Mouse (Mus musculus): ENCODE measurements around the gene Mettl6. TPM values are rescaled to one million over a fixed set of nuclear protein-coding genes. Genes with fewer than 3 reads are reported as not detected.
"Not testable (repeated sequence)": the region's sequence is repeated elsewhere in the genome, so short reads cannot be mapped to it uniquely, and the experiment has no call there.

Gene Mettl6
- polyA plus RNA-seq, 1 experiment from 2014 or later = 47.3 TPM

DNA sequence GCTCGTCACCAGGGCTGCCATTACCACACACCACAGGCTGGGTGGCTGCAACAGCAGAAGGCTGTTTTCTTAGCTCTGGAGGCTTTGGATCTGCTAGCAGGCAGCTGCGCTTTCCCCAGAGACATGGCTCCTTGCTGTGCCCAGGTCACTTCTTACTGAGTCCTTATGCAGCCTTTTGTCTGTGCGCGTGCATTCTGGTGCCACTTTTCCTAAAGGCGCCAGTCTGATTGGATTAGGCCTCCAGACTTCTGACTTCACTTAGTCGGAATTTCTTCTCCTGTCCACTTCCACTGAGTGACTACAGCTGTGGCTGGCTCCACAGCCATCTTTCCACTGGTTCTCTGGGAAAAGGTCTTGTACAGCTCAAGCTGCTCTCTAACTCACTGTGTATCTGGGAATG lies 32.0 kb downstream of the Mettl6 start:
- no peaks in the 10 kb centered on the region for H3K9me3 ChIP-seq (replicated peaks; ENCODE audit: control insufficient read depth, low read length)
- H3K4me1 ChIP-seq (ENCODE audit: control insufficient read depth, insufficient read depth, low read length) = no peaks in the 10 kb centered on the region
- H3K4me3 ChIP-seq (ENCODE audit: low read length) = no peak overlapping the region
- peak overlapping the region; percentile 58 for H3K27ac ChIP-seq (ENCODE audit: low read length)
- peak; percentile 32; the same call in 1 of the 2 replicates for ATAC-seq (replicated peaks; ENCODE audit: extremely low read depth, insufficient read depth, low FRiP score)
- WGBS = 71% methylated on average over 6 of the region's 6 CpGs
- H3K9ac ChIP-seq (ENCODE audit: low read length) = no peak overlapping the region
- no peaks in the 10 kb centered on the region for H3K36me3 ChIP-seq (ENCODE audit: control insufficient read depth, insufficient read depth)
- no peaks in the 10 kb centered on the region for H3K27me3 ChIP-seq (ENCODE audit: control insufficient read depth, insufficient read depth, low read length)
- H3K4me2 ChIP-seq (ENCODE audit: low read depth, low read length) = no peak overlapping the region

DNA sequence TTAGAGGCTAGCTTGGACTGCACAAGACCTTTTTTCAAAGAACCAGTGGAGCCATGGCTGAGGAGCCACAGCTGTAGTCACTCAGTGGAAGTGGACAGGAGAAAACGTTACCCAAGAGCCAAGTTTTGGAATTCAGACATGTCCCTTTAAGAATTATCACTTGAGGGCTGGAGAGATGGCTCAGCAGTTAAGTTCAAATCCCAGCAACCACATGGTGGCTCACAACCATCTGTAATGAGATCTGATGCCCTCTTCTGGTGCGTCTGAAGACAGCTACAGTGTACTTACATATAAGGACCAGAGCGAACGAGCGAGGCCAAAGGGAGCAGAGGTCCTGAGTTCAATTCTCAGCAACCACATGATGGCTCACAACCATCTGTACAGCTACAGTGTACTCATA lies 32.6 kb downstream of the Mettl6 start:
- not testable (repeated sequence) for H3K27me3 ChIP-seq (ENCODE audit: control insufficient read depth, insufficient read depth, low read length); H3K9me3 ChIP-seq (replicated peaks; ENCODE audit: control insufficient read depth, low read length); H3K4me2 ChIP-seq (ENCODE audit: low read depth, low read length); H3K36me3 ChIP-seq (ENCODE audit: control insufficient read depth, insufficient read depth); H3K4me3 ChIP-seq (ENCODE audit: low read length); H3K4me1 ChIP-seq (ENCODE audit: control insufficient read depth, insufficient read depth, low read length); ATAC-seq (replicated peaks; ENCODE audit: extremely low read depth, insufficient read depth, low FRiP score); H3K27ac ChIP-seq (ENCODE audit: low read length); H3K9ac ChIP-seq (ENCODE audit: low read length)
- WGBS = 78% methylated on average over 5 of the region's 5 CpGs

DNA sequence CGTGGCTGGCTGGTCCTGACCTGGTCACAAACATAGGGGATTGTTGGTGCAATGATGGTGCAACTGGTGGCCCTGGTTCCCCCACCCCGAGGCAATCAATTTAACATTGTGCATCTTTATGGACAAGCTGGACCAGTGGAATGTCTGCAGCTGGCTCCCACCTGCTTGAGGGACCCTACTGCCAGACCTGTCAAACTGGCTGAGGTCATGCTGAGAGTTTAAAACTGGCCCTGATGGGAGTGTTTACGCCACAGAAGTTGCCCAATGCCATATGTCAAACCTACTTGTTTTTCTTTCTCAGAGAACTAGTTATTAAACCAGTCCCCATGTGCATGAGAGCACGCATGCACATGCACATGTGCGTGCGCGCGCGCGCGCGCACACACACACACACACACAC lies 36.8 kb downstream of the Mettl6 start:
- WGBS = 87% methylated on average over 12 of the region's 12 CpGs
- ATAC-seq (replicated peaks; ENCODE audit: extremely low read depth, insufficient read depth, low FRiP score) = no peak
- Histone ChIP-seq H3K4me1 (ENCODE audit: control insufficient read depth, insufficient read depth, low read length) (no peaks in the 10 kb centered on the region), H3K9me3 (replicated peaks; ENCODE audit: control insufficient read depth, low read length) (no peaks in the 10 kb centered on the region), H3K4me3 (ENCODE audit: low read length) (no peak overlapping the region), H3K4me2 (ENCODE audit: low read depth, low read length) (no peak overlapping the region), H3K27ac (ENCODE audit: low read length) (no peak overlapping the region), H3K27me3 (ENCODE audit: control insufficient read depth, insufficient read depth, low read length) (no peaks in the 10 kb centered on the region), H3K36me3 (ENCODE audit: control insufficient read depth, insufficient read depth) (no peaks in the 10 kb centered on the region), H3K9ac (ENCODE audit: low read length) (no peak overlapping the region)

DNA sequence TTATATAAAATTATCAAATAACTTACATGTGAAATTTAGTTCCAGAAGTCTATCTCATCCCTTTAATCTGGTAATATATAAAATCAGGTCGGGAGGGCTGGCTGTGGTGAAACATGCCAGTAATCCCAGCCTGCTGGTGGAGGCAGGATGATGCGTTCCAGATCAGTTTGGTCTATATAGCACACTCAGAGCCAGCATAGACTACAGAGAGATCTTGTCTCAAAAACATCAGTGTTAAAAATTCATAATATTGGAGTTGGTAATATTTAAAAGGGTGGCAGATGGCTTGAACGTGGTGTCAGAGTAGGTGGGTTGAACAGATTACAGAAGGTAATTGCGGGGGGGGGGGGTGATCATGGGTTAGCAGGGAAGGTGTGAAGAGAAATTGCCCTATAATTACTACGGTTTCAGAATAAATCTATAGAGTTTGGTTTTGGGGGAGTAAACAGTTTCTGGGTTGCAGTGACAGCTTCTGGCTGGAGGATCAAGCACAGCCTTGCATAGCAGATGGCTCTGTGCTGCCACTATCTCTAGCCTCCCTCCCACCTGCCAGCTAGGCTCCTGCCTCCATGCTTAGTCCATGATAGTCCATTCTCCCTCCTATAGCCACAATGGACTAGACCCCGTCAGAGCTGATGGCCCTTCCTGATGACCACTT lies 38.6 kb downstream of the Mettl6 start:
- no peaks in the 10 kb centered on the region for H3K27me3 ChIP-seq (ENCODE audit: control insufficient read depth, insufficient read depth, low read length)
- WGBS = 76% methylated on average over 6 of the region's 6 CpGs
- no peak for ATAC-seq (replicated peaks; ENCODE audit: extremely low read depth, insufficient read depth, low FRiP score)

DNA sequence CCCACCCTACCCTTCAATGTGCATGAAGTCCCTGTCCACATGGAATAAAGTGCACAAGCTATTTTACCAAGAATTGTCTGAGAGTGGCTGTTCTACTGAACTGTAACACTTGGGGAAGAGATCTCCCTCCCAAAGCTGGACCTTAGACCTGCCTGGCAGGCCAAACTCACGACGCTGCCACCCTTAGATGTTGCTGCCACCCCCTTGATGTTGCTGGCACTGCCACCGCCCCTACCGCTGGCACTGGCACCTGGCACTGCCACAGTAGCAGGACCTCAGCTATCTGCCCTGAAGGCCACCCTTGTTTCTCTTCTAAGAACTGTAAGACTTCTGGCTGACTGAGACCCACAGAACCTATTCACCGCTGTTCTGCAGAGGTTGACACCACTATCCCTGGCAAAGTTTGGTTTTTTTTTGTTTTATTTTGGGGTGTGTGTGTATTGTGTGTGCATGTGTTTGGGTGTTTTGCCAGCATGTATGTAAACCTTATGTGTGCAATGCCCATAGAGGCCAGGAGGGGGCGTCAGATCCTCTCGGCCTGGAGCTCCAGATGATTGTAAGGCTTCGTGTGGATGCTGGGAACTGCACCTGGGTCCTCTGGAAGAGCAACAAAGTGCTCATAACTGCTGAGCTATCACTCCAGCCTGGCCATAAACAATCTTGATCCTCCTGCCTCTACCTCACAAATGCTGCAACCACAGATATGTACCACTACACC lies 39.8 kb downstream of the Mettl6 start:
- WGBS = 84% methylated on average over 8 of the region's 8 CpGs
- H3K27ac ChIP-seq (ENCODE audit: low read length) = no peak overlapping the region
- no peak overlapping the region for H3K9ac ChIP-seq (ENCODE audit: low read length)
- H3K4me1 ChIP-seq (ENCODE audit: control insufficient read depth, insufficient read depth, low read length) = no peaks in the 10 kb centered on the region
- H3K4me2 ChIP-seq (ENCODE audit: low read depth, low read length) = no peak overlapping the region
- no peaks in the 10 kb centered on the region for H3K27me3 ChIP-seq (ENCODE audit: control insufficient read depth, insufficient read depth, low read length)
- no peak for ATAC-seq (replicated peaks; ENCODE audit: extremely low read depth, insufficient read depth, low FRiP score)
- no peak overlapping the region for H3K4me3 ChIP-seq (ENCODE audit: low read length)
- no peaks in the 10 kb centered on the region for H3K36me3 ChIP-seq (ENCODE audit: control insufficient read depth, insufficient read depth)
- H3K9me3 ChIP-seq (replicated peaks; ENCODE audit: control insufficient read depth, low read length) = no peaks in the 10 kb centered on the region

More for the DNA sequence above, 38.6 kb downstream of the Mettl6 start:
- no peak overlapping the region for H3K4me3 ChIP-seq (ENCODE audit: low read length)
- H3K4me2 ChIP-seq (ENCODE audit: low read depth, low read length) = no peak overlapping the region
- H3K4me1 ChIP-seq (ENCODE audit: control insufficient read depth, insufficient read depth, low read length) = no peaks in the 10 kb centered on the region
- H3K9me3 ChIP-seq (replicated peaks; ENCODE audit: control insufficient read depth, low read length) = no peaks in the 10 kb centered on the region
- H3K36me3 ChIP-seq (ENCODE audit: control insufficient read depth, insufficient read depth) = no peaks in the 10 kb centered on the region
- H3K27ac ChIP-seq (ENCODE audit: low read length) = no peak overlapping the region
- H3K9ac ChIP-seq (ENCODE audit: low read length) = no peak overlapping the region

DNA sequence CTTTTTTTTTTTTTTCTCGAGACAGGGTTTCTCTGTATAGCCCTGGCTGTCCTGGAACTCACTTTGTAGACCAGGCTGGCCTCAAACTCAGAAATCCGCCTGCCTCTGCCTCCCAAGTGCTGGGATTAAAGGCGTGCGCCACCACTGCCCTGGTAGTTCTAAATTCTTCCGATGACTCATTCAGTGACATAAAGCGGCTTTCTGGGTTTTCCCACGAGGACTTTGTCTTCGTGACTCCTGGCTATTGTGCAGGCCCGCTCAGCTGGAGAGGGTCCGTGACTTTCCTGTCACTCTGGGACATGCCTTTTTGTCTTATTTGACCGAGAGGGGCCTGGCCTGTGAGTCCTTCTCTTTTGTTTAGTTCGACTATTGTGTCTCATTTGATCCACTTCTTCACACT lies 40.9 kb downstream of the Mettl6 start:
- not testable (repeated sequence) for H3K4me1 ChIP-seq (ENCODE audit: control insufficient read depth, insufficient read depth, low read length); H3K27me3 ChIP-seq (ENCODE audit: control insufficient read depth, insufficient read depth, low read length); H3K36me3 ChIP-seq (ENCODE audit: control insufficient read depth, insufficient read depth); H3K4me3 ChIP-seq (ENCODE audit: low read length); H3K4me2 ChIP-seq (ENCODE audit: low read depth, low read length); H3K9ac ChIP-seq (ENCODE audit: low read length); H3K27ac ChIP-seq (ENCODE audit: low read length); H3K9me3 ChIP-seq (replicated peaks; ENCODE audit: control insufficient read depth, low read length); ATAC-seq (replicated peaks; ENCODE audit: extremely low read depth, insufficient read depth, low FRiP score)
- WGBS = 78% methylated on average over 12 of the region's 12 CpGs

DNA sequence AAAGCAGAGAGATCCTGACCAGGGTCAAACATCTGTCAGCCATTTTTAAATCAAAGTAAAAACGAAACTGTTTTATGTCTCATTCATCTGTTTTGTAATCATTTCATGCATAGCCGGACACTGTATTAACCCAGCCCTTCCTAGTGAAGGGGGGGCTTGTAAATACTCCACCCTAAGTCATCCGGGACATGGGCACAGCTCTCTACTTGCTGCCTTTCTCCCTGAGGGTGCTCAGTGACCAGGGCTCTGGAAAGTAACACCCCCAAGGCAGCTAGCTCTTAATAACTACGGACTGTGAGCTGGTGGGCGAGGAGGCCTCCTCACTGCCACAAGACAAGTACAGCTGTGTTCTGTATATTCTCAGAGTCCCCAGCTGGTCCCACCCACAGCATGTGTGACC lies 45.8 kb downstream of the Mettl6 start:
- ATAC-seq (replicated peaks; ENCODE audit: extremely low read depth, insufficient read depth, low FRiP score) = no peak
- Histone ChIP-seq H3K9ac (ENCODE audit: low read length) (no peak overlapping the region), H3K4me2 (ENCODE audit: low read depth, low read length) (no peak overlapping the region), H3K27me3 (ENCODE audit: control insufficient read depth, insufficient read depth, low read length) (no peaks in the 10 kb centered on the region), H3K4me3 (ENCODE audit: low read length) (no peak overlapping the region), H3K9me3 (replicated peaks; ENCODE audit: control insufficient read depth, low read length) (no peaks in the 10 kb centered on the region), H3K27ac (ENCODE audit: low read length) (peak overlapping the region; percentile 15; the same call in 1 of the 2 replicates), H3K4me1 (ENCODE audit: control insufficient read depth, insufficient read depth, low read length) (no peaks in the 10 kb centered on the region), H3K36me3 (ENCODE audit: control insufficient read depth, insufficient read depth) (no peaks in the 10 kb centered on the region)
- WGBS = 65% methylated on average over 5 of the region's 5 CpGs

DNA sequence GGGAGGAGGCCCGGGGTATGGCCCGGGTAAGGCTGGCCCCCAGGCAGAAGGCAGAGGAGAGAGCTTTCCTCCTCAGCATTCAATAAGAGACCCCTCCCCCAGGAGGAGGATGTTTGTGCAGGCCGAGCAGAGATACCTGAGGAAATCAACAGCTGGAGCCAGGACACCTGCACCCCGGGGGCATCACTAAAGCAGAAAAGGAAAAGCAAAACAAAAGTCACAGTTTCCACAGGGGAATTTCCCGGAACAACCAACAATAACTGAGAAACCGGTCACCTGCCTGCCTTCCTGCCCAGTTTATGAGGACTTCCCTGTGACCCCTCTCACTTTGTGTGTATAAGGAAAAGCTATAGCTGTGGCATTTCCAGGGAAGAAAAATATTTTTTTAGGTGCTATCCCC lies 51.2 kb downstream of the Mettl6 start:
- Histone ChIP-seq H3K4me1 (ENCODE audit: control insufficient read depth, insufficient read depth, low read length) (no peaks in the 10 kb centered on the region), H3K27ac (ENCODE audit: low read length) (no peak overlapping the region), H3K9me3 (replicated peaks; ENCODE audit: control insufficient read depth, low read length) (no peaks in the 10 kb centered on the region), H3K9ac (ENCODE audit: low read length) (no peak overlapping the region), H3K4me3 (ENCODE audit: low read length) (no peak overlapping the region), H3K27me3 (ENCODE audit: control insufficient read depth, insufficient read depth, low read length) (no peaks in the 10 kb centered on the region), H3K4me2 (ENCODE audit: low read depth, low read length) (no peak overlapping the region), H3K36me3 (ENCODE audit: control insufficient read depth, insufficient read depth) (no peaks in the 10 kb centered on the region)
- WGBS = 55% methylated on average over 6 of the region's 6 CpGs
- ATAC-seq (replicated peaks; ENCODE audit: extremely low read depth, insufficient read depth, low FRiP score) = no peak

DNA sequence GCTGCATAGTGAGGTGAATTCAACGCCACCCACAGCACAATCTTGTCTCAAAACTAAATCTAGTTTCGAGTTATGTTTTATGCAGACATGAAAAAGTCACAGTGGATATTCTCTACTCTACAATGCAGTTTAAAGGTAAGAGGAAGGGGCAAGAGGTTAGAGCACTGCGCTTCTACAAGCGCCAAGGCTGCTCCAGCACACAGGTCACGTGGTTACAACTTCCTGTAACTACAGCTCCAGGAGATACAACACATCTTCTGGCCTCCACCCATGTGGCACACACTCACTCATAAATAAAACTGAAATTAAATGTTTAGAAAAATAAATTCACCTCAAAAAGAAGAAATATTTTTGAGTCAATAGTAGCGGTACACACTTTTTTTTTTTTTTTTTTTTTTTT lies 54.1 kb downstream of the Mettl6 start:
- H3K9ac ChIP-seq (ENCODE audit: low read length) = no peak overlapping the region
- no peak overlapping the region for H3K27ac ChIP-seq (ENCODE audit: low read length)
- H3K4me2 ChIP-seq (ENCODE audit: low read depth, low read length) = no peak overlapping the region
- no peak overlapping the region for H3K4me3 ChIP-seq (ENCODE audit: low read length)
- ATAC-seq (replicated peaks; ENCODE audit: extremely low read depth, insufficient read depth, low FRiP score) = no peak
- no peaks in the 10 kb centered on the region for H3K9me3 ChIP-seq (replicated peaks; ENCODE audit: control insufficient read depth, low read length)
- peaks cover 3% of the 10 kb centered on the region for H3K4me1 ChIP-seq (ENCODE audit: control insufficient read depth, insufficient read depth, low read length)
- H3K36me3 ChIP-seq (ENCODE audit: control insufficient read depth, insufficient read depth) = no peaks in the 10 kb centered on the region
- WGBS = 86% methylated on average over 6 of the region's 6 CpGs
- 0 out of 2 replicates have a peak, but pooled peaks cover 3% of the 10 kb centered on the region for H3K27me3 ChIP-seq (ENCODE audit: control insufficient read depth, insufficient read depth, low read length)

All from heart, embryonic 16.5 days (tissue).